In the genomic region with DNA sequence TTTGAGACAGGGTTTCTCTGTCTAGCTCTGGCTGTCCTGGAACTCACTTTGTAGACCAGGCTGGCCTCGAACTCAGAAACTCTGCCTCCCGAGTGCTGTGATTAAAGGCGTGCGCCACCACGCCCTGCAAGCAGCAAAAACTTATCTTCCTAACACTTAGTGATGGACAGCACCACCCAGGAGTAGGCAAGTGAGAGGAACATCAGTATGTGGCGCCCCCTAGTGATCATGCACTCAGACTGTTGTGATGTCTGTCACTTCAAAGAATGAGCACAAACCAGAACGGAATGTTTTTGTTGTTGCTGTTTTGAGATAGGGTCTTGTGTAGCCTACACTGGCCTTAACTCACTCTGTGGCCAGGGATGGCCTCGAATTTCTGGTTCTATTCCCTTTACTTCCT, we compare ENCODE assay signal across 9 mouse cellular contexts. TPM values are rescaled to one million over a fixed set of nuclear protein-coding genes. Genes with fewer than 3 reads are reported as not detected.
DNase-seq lines count a peak whose midpoint lies in the region; ATAC-seq and TF ChIP-seq lines count a peak whose summit lies in the region.
"Had no signal": no experiment of that assay in that cellular context is flagged by ENCODE, and none has a peak within 500 bp of the region (broad histone marks: within the 10 kb centered on the region; RNA-seq: fewer than 3 reads in every experiment).

No protein-coding gene starts in this region.

- DNase-seq in forebrain, embryonic 10.5 days (ENCODE audit: extremely low spot score, low spot score) = peak; percentile 47
- DNase-seq in gastrocnemius, adult 18-20 months (ENCODE audit: low spot score) = peak; percentile 43
- DNase-seq in kidney, postnatal 36 days = peak; percentile 73 to 89
- peak; percentile 73 for DNase-seq in lung, postnatal 0 days (ENCODE audit: low spot score)
- DNase-seq in spleen, postnatal 4 days (ENCODE audit: low spot score in 2 of 2) = peak; percentile 72 to 89

- H3K9me3 ChIP-seq in forebrain, embryonic 10.5 days = no peaks in the 10 kb centered on the region; the same call in 1 of the 2 replicates
- no peaks in the 10 kb centered on the region for H3K9me3 ChIP-seq in forebrain, embryonic 13.5 days (replicated peaks)
- no peaks in the 10 kb centered on the region for H3K9me3 ChIP-seq in lung, postnatal 0 days (ENCODE audit: low read length)
- H3K9me3 ChIP-seq: lung, embryonic 15.5 days had no signal

- no peak for ATAC-seq in forebrain, embryonic 13.5 days
- peak; percentile 67 for ATAC-seq in lung, postnatal 0 days

- H3K79me2 ChIP-seq in C2C12 (ENCODE audit: control insufficient read depth, insufficient read depth) = no peaks in the 10 kb centered on the region

- peak; percentile 41 for TF ChIP-seq CTCF in C2C12 (IDR thresholded peaks at IDR 0.05; ENCODE audit: control insufficient read depth, insufficient read depth, insufficient read length)
- peak; percentile 70 for TF ChIP-seq CTCF in bone marrow, adult 2 months (IDR thresholded peaks at IDR 0.05; ENCODE audit: control insufficient read depth, insufficient read depth, low read length)
- peak; percentile 80 for TF ChIP-seq CTCF in lung, postnatal 0 days (IDR thresholded peaks at IDR 0.05)

- 46% methylated on average over 8 of the region's 8 CpGs for WGBS in forebrain, embryonic 10.5 days
- 45% methylated on average over 8 of the region's 8 CpGs for WGBS in forebrain, embryonic 13.5 days
- WGBS in bone marrow, adult 2 months = 27% methylated on average over 8 of the region's 8 CpGs
- 35% methylated on average over 8 of the region's 8 CpGs for WGBS in lung, postnatal 0 days

- H3K79me3 ChIP-seq in C2C12 (ENCODE audit: low read depth) = no peaks in the 10 kb centered on the region

- no peak overlapping the region for H3K4me2 ChIP-seq in forebrain, embryonic 13.5 days
- H3K4me2 ChIP-seq in lung, postnatal 0 days (replicated peaks; ENCODE audit: low read depth, low read length) = no peak overlapping the region
- H3K4me2 ChIP-seq: lung, embryonic 15.5 days had no signal

- H3K4me3 ChIP-seq in forebrain, embryonic 10.5 days = no peak overlapping the region
- no peak overlapping the region for H3K4me3 ChIP-seq in forebrain, embryonic 13.5 days
- H3K4me3 ChIP-seq in C2C12 (ENCODE audit: insufficient read depth, poor library complexity, severe bottlenecking) = no peak overlapping the region
- H3K4me3 ChIP-seq in bone marrow, adult 2 months (replicated peaks; ENCODE audit: control insufficient read depth, low read depth, low read length) = no peak overlapping the region
- H3K4me3 ChIP-seq in lung, postnatal 0 days (ENCODE audit: low read depth, low read length) = no peak overlapping the region
- H3K4me3 ChIP-seq: lung, embryonic 15.5 days had no signal

- TF ChIP-seq EP300 in lung, postnatal 0 days (IDR thresholded peaks at IDR 0.05) = no peak

- H3K36me3 ChIP-seq in forebrain, embryonic 10.5 days (replicated peaks) = no peaks in the 10 kb centered on the region
- H3K36me3 ChIP-seq in forebrain, embryonic 13.5 days (ENCODE audit: poor library complexity, severe bottlenecking) = no peaks in the 10 kb centered on the region
- H3K36me3 ChIP-seq in C2C12 (ENCODE audit: control insufficient read depth, insufficient read depth) = no peaks in the 10 kb centered on the region
- no peaks in the 10 kb centered on the region for H3K36me3 ChIP-seq in lung, postnatal 0 days (ENCODE audit: insufficient read depth, low read length)
- H3K36me3 ChIP-seq: lung, embryonic 15.5 days had no signal

- H3K4me1 ChIP-seq in forebrain, embryonic 10.5 days = 0 out of 2 replicates have a peak, but pooled peaks cover 4% of the 10 kb centered on the region
- H3K4me1 ChIP-seq in forebrain, embryonic 13.5 days = no peaks in the 10 kb centered on the region
- no peaks in the 10 kb centered on the region; the same call in 1 of the 2 replicates for H3K4me1 ChIP-seq in bone marrow, adult 2 months (ENCODE audit: control insufficient read depth, insufficient read depth, low read length)
- H3K4me1 ChIP-seq in lung, postnatal 0 days (ENCODE audit: insufficient read depth, low read depth, low read length) = no peaks in the 10 kb centered on the region
- H3K4me1 ChIP-seq: lung, embryonic 15.5 days had no signal

- no peak for TF ChIP-seq POLR2A in bone marrow, adult 2 months (IDR thresholded peaks at IDR 0.05; ENCODE audit: borderline replicate concordance, control insufficient read depth, low read depth, low read length)

- no peak overlapping the region for H3K27ac ChIP-seq in forebrain, embryonic 10.5 days
- no peak overlapping the region for H3K27ac ChIP-seq in forebrain, embryonic 13.5 days
- no peak overlapping the region for H3K27ac ChIP-seq in bone marrow, adult 2 months (ENCODE audit: control insufficient read depth, insufficient read depth, low read depth, low read length, poor library complexity)
- H3K27ac ChIP-seq in lung, postnatal 0 days (ENCODE audit: low read length) = no peak overlapping the region
- H3K27ac ChIP-seq: lung, embryonic 15.5 days had no signal

- H3K9ac ChIP-seq in forebrain, embryonic 13.5 days = no peak overlapping the region
- no peak overlapping the region for H3K9ac ChIP-seq in lung, postnatal 0 days (replicated peaks; ENCODE audit: low read depth)
- H3K9ac ChIP-seq: lung, embryonic 15.5 days had no signal

- H3ac ChIP-seq in C2C12 (ENCODE audit: control insufficient read depth, insufficient read length, low read depth) = no peak overlapping the region

- no peaks in the 10 kb centered on the region for H3K27me3 ChIP-seq in forebrain, embryonic 10.5 days (ENCODE audit: poor library complexity, severe bottlenecking)
- H3K27me3 ChIP-seq in forebrain, embryonic 13.5 days = no peaks in the 10 kb centered on the region
- peaks cover 6% of the 10 kb centered on the region for H3K27me3 ChIP-seq in C2C12 (ENCODE audit: control insufficient read depth, insufficient read depth, insufficient read length)
- H3K27me3 ChIP-seq in lung, postnatal 0 days (replicated peaks; ENCODE audit: insufficient read depth, low read length) = no peaks in the 10 kb centered on the region
- H3K27me3 ChIP-seq: lung, embryonic 15.5 days had no signal

TF ChIP-seq in C2C12, 6 proteins besides CTCF, POLR2A, EP300 and RAD21:
- TF ChIP-seq MYOG (IDR thresholded peaks at IDR 0.05; ENCODE audit: control insufficient read depth, extremely low read depth, insufficient read length) (no peak), FOSL1 (IDR thresholded peaks at IDR 0.05; ENCODE audit: insufficient read depth, low read length, poor library complexity, severe bottlenecking) (no peak), CEBPB (IDR thresholded peaks at IDR 0.05; ENCODE audit: low read depth) (no peak), MYOD1 (IDR thresholded peaks at IDR 0.05; ENCODE audit: control insufficient read depth, insufficient read length, low read depth) (no peak), USF1 (IDR thresholded peaks at IDR 0.05; ENCODE audit: low read depth) (no peak), MAX (IDR thresholded peaks at IDR 0.05) (no peak)
TF ChIP-seq in C2C12: peak in this region for 0.

RNA-seq across cellular contexts. Expression of gene Eif3b, which starts 7.8 kb away (rescaled TPM):
- 155 and 165 TPM in 2 replicates for polyA plus RNA-seq in forebrain, embryonic 10.5 days (2016; fragmentation: Nextera tagmentation; extraction: Ambion mirVana)
- 84.0 and 95.0 TPM in 2 replicates for polyA plus RNA-seq in forebrain, embryonic 13.5 days (2015; fragmentation: Nextera tagmentation; extraction: Ambion mirVana)
- polyA plus RNA-seq in C2C12 (2012; fragmentation: generic; extraction: Trizol) = 331 TPM
- polyA plus RNA-seq in bone marrow, adult 2 months (2011; ENCODE audit: insufficient read depth, insufficient read length, low replicate concordance, missing spikeins) = 69.8 and 90.3 TPM in 2 replicates
- 10 to 100 TPM; 78.9 to 84.5 TPM for total RNA-seq in gastrocnemius, adult 18-20 months (2021)
- polyA plus RNA-seq in lung, postnatal 0 days (2015; fragmentation: Nextera tagmentation; extraction: Ambion mirVana) = 69.8 and 81.5 TPM in 2 replicates

RNA-seq across cellular contexts. Expression of gene Snx8, which starts 22.3 kb away (rescaled TPM):
- 27.3 and 28.9 TPM in 2 replicates for polyA plus RNA-seq in forebrain, embryonic 10.5 days (2016; fragmentation: Nextera tagmentation; extraction: Ambion mirVana)
- 17.6 and 20.6 TPM in 2 replicates for polyA plus RNA-seq in forebrain, embryonic 13.5 days (2015; fragmentation: Nextera tagmentation; extraction: Ambion mirVana)
- polyA plus RNA-seq in C2C12 (2012; fragmentation: generic; extraction: Trizol) = 37.1 TPM
- polyA plus RNA-seq in bone marrow, adult 2 months (2011; ENCODE audit: insufficient read depth, insufficient read length, low replicate concordance, missing spikeins) = 18.1 and 26.3 TPM in 2 replicates
- 10 to 100 TPM in 1 of 2 experiments, 1 to 10 TPM in 1; 8.0 to 10.7 TPM for total RNA-seq in gastrocnemius, adult 18-20 months (2021)
- 16.7 and 17.1 TPM in 2 replicates for polyA plus RNA-seq in lung, postnatal 0 days (2015; fragmentation: Nextera tagmentation; extraction: Ambion mirVana)

RNA-seq across cellular contexts. Expression of gene Gm4869, which starts 34.1 kb away (rescaled TPM):
- polyA plus RNA-seq in forebrain, embryonic 10.5 days (2016; fragmentation: Nextera tagmentation; extraction: Ambion mirVana) = not detected in 2 replicates
- polyA plus RNA-seq in forebrain, embryonic 13.5 days (2015; fragmentation: Nextera tagmentation; extraction: Ambion mirVana) = not detected in 2 replicates
- 0.01 TPM for polyA plus RNA-seq in C2C12 (2012; fragmentation: generic; extraction: Trizol)
- polyA plus RNA-seq in bone marrow, adult 2 months (2011; ENCODE audit: insufficient read depth, insufficient read length, low replicate concordance, missing spikeins) = not detected in 2 replicates
- not detected for total RNA-seq in gastrocnemius, adult 18-20 months (2021)
- polyA plus RNA-seq in lung, postnatal 0 days (2015; fragmentation: Nextera tagmentation; extraction: Ambion mirVana) = not detected in 2 replicates
